Mouse (Mus musculus) stomach, postnatal 0 days (tissue): ENCODE measurements at regions not wholly inside any gene's neighbourhood (a gene's known extent, or its start where the extent isn't known, plus 50 kb on each side); places are given as distances from the start of the nearest gene placed in this dataset.

Experiments
- ATAC-seq: fragments of 200-750 bp; cut with Nextera tagmentation; 2 replicates; pipeline ENCODE4 v1.8.0; 2017; ENCODE audit not compliant: low FRiP score, low TSS enrichment
- DNase-seq: peaks from one replicate; pipeline ENCODE4 v3.0.0-alpha.2; 2016; ENCODE audit warnings: low spot score
- H3K27ac ChIP-seq: fragments of 300-500 bp; sonication (generic); replicated peaks from 2 replicates; pipeline ENCODE4 v1.5.1; 2014; ENCODE audit warnings: mild to moderate bottlenecking, control low read depth
- H3K27me3 ChIP-seq: fragments of 300-500 bp; sonication (generic); 2 replicates; pipeline ENCODE4 v1.6.1; 2014; ENCODE audit warnings: low read length; ENCODE audit not compliant: control insufficient read depth, insufficient read depth
- H3K36me3 ChIP-seq: fragments of 300-500 bp; sonication (generic); 2 replicates; pipeline ENCODE4 v1.6.1; 2014; ENCODE audit warnings: low read length, mixed read lengths; ENCODE audit not compliant: control insufficient read depth, insufficient read depth
- H3K4me1 ChIP-seq: fragments of 300-500 bp; sonication (generic); replicated peaks from 2 replicates; pipeline ENCODE4 v1.6.1; 2014; ENCODE audit warnings: antibody characterized with exemption; ENCODE audit not compliant: control insufficient read depth, insufficient read depth
- H3K4me2 ChIP-seq: fragments of 300-500 bp; sonication (generic); replicated peaks from 2 replicates; pipeline ENCODE4 v1.6.1; 2014; ENCODE audit warnings: low read depth, mild to moderate bottlenecking, control low read depth, moderate library complexity
- H3K4me3 ChIP-seq: fragments of 300-500 bp; sonication (generic); 2 replicates; pipeline ENCODE4 v1.5.1; 2014; ENCODE audit warnings: low read depth, low read length, control low read depth
- H3K9ac ChIP-seq: fragments of 300-500 bp; sonication (generic); 2 replicates; pipeline ENCODE4 v1.6.1; 2014; ENCODE audit warnings: mild to moderate bottlenecking, low read length, control low read depth, mixed read lengths
- H3K9me3 ChIP-seq: fragments of 300-500 bp; sonication (generic); 2 replicates; pipeline ENCODE4 v1.6.1; 2016; ENCODE audit warnings: low read length; ENCODE audit not compliant: control insufficient read depth
- CTCF ChIP-seq: IDR thresholded peaks from 2 replicates; pipeline ENCODE4 v1.5.1; 2016; ENCODE audit warnings: antibody characterized with exemption, low read depth, mild to moderate bottlenecking, moderate library complexity
- EP300 ChIP-seq: optimal IDR thresholded peaks from 2 replicates; pipeline ENCODE3; 2016; ENCODE audit warnings: antibody characterized with exemption
- WGBS: fragments of 180-500 bp; shearing (Covaris S2); extraction: QIAGEN DNeasy Blood & Tissue Kit; methylation state at CpG from one replicate; pipeline ENCODE4 v1.1.7; 2014; 5-methylcytosine and 5-hydroxymethylcytosine counted together

DNA sequence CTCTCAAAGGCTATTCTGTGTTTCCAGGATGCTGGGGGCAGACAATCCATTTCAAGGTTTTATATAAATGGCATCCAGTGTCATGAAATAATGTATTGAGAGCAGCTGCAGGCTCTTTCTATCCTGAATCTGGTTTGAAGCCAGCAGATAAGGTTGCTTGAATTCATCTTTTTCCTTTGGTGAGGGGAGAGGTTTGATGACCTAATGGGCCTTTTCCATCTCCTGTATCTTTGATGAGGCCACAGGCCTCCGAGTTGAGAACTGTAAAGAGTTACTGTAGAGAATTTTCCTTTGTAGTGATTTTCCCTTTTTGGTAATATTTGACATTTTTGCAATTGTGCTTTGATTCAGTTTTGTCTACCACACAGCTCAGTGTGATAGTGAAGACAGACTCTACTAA lies 458.8 kb upstream of the 1700008P02Rik start:
- no peaks in the 10 kb centered on the region for H3K36me3 ChIP-seq
- H3K4me2 ChIP-seq, result no peak overlapping the region
- TF ChIP-seq EP300, result no peak
- TF ChIP-seq CTCF, result no peak
- H3K4me1 ChIP-seq, result no peaks in the 10 kb centered on the region
- ATAC-seq (no peak), DNase-seq (no peak)
- H3K9ac ChIP-seq, result no peak overlapping the region
- no peaks in the 10 kb centered on the region for H3K9me3 ChIP-seq
- WGBS, result 69% methylated on average over 1 of the region's 1 CpGs
- no peak overlapping the region for H3K4me3 ChIP-seq
- no peak overlapping the region for H3K27ac ChIP-seq
- no peaks in the 10 kb centered on the region for H3K27me3 ChIP-seq

DNA sequence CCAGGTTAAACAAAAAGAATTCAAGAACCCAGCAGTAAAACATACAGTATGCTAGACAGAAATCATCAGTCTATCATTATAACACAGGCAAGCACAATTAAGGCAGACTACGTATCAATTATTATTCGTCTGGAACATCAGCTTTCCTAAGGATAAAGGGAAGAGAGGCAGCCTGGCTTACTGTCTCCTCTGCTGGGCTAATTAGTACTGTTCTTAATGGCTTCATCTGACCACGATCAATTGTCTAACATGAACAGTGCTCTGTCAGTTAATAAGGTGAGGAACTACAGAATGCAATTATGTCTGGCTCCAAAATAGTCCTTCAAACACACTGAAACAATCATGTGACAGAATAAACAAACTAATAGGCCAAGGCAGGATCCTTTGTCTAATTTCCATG lies 456.6 kb upstream of the 1700008P02Rik start:
- Histone ChIP-seq H3K27me3 (no peaks in the 10 kb centered on the region), H3K4me1 (no peaks in the 10 kb centered on the region), H3K9ac (no peak overlapping the region), H3K4me3 (no peak overlapping the region), H3K36me3 (no peaks in the 10 kb centered on the region), H3K9me3 (no peaks in the 10 kb centered on the region), H3K4me2 (no peak overlapping the region), H3K27ac (no peak overlapping the region)
- WGBS, result 81% methylated on average over 3 of the region's 3 CpGs
- DNase-seq (no peak), ATAC-seq (no peak)
- TF ChIP-seq EP300 (no peak), CTCF (no peak)

DNA sequence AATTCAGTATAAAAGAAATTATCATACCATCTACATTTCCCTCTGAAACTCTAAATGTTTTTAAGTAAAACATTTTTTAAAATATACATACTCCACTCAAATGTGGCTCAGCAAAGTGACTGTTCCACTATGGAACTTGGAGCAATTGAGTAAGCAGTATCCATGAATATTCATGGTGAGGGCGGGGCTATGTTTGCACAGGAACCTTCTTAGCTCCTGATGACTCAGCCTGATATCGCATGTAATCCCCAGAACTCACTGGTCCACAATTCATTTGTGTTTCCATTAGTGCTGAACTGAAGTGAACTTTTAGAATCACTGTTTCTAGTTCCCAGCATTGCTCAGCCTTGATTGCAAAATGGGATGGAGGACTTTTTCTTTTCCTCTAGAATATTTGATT lies 454.2 kb upstream of the 1700008P02Rik start:
- Histone ChIP-seq H3K4me1 (no peaks in the 10 kb centered on the region), H3K9me3 (no peaks in the 10 kb centered on the region), H3K4me3 (no peak overlapping the region), H3K36me3 (no peaks in the 10 kb centered on the region), H3K27me3 (no peaks in the 10 kb centered on the region), H3K9ac (no peak overlapping the region), H3K4me2 (no peak overlapping the region), H3K27ac (no peak overlapping the region)
- WGBS, result 48% methylated on average over 2 of the region's 2 CpGs
- DNase-seq (no peak), ATAC-seq (no peak)
- TF ChIP-seq EP300 (no peak), CTCF (no peak)

DNA sequence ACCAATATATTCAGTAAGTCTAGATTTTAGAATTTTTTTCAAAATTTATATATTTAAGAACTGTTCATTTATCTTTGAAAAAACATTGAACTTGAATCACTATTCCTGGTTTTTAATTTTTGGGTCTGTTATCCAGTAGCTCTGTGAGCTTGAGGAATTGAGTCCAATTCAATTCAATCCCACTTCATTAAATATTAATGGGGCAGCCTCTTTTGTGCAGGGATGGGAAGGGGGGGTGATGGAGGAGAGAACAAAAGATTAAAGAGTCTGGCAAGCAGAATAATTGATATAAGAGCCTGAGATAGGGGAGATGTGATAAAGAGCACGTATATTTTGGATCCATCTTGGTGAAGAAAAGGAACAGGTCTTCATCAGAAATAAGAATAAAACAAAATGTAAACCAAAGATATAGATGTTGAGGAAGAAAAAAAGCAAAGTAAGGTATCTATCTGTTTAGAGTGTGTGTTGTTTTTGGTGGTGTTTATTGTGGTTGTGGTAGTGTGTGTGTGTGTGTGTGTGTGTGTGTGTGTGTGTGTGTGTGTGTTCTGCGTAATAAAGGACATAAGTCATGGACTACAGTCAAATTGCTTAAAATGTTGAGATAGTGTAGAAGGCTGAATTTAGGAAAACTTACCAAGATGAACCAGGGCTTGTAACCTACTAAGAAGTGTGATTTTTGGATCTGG lies 421.3 kb upstream of the 1700008P02Rik start:
- no peak for TF ChIP-seq CTCF
- no peak for TF ChIP-seq EP300
- ATAC-seq, result no peak
- H3K4me2 ChIP-seq, result no peak overlapping the region
- no peaks in the 10 kb centered on the region for H3K9me3 ChIP-seq
- H3K36me3 ChIP-seq, result no peaks in the 10 kb centered on the region
- no peaks in the 10 kb centered on the region for H3K4me1 ChIP-seq
- no peak overlapping the region for H3K27ac ChIP-seq
- no peak overlapping the region for H3K9ac ChIP-seq
- H3K4me3 ChIP-seq, result no peak overlapping the region
- no peaks in the 10 kb centered on the region for H3K27me3 ChIP-seq
- DNase-seq, result no peak
- WGBS, result 65% methylated on average over 2 of the region's 2 CpGs

DNA sequence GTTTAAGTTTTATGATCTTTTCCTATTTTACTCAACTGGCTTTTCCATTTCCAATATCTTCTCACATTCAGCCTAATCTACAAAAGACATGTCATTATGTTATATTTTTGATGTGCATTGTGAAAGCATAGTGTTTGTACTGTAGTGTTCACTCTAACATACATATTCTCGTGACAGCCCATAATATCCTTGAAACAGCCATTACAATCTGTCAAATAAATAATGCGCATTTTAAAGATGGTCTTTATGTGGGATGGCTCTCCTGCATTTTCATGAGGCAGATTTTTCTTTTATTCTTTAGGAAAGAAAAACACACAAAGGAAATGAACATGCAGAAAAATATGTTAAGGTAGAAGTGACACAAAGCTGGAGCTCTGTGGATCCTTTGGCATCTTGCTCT lies 415.6 kb upstream of the 1700008P02Rik start:
- Histone ChIP-seq H3K27me3 (no peaks in the 10 kb centered on the region), H3K9ac (no peak overlapping the region), H3K4me2 (no peak overlapping the region), H3K27ac (no peak overlapping the region), H3K4me1 (no peaks in the 10 kb centered on the region), H3K4me3 (no peak overlapping the region), H3K9me3 (no peaks in the 10 kb centered on the region), H3K36me3 (no peaks in the 10 kb centered on the region)
- WGBS, result 80% methylated on average over 2 of the region's 2 CpGs
- TF ChIP-seq CTCF (no peak), EP300 (no peak)
- no peak for DNase-seq
- ATAC-seq, result no peak

DNA sequence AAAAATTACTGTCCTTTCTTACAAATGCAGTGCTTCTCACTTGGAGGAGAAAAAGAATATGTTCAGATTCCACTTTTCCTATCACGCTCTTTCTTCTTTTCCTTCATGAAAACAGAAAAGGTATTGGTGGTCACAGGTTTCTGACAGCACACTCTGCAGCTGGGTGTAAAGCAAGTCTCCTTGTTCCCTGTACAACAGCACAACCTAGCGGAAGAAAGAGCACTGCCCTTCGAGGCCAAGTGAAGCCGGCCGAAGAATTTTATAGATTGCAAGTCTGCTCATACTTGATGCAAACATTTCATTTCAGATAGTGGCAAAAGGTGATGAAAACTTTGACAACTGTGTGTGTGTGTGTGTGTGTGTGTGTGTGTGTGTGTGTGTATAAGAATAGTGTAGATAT lies 407.6 kb upstream of the 1700008P02Rik start:
- Histone ChIP-seq H3K27ac (no peak overlapping the region), H3K9me3 (no peaks in the 10 kb centered on the region), H3K36me3 (no peaks in the 10 kb centered on the region), H3K4me1 (no peaks in the 10 kb centered on the region), H3K4me2 (no peak overlapping the region), H3K27me3 (no peaks in the 10 kb centered on the region), H3K4me3 (no peak overlapping the region), H3K9ac (no peak overlapping the region)
- ATAC-seq, result 0 out of 2 replicates have a peak, but pooled peaks have one; percentile 54
- DNase-seq, result peak; percentile 21
- 11% methylated on average over 5 of the region's 5 CpGs for WGBS
- peak; percentile 85 for TF ChIP-seq CTCF
- no peak for TF ChIP-seq EP300
